Mouse (Mus musculus): ENCODE results near the gene Tex22.

DNA sequence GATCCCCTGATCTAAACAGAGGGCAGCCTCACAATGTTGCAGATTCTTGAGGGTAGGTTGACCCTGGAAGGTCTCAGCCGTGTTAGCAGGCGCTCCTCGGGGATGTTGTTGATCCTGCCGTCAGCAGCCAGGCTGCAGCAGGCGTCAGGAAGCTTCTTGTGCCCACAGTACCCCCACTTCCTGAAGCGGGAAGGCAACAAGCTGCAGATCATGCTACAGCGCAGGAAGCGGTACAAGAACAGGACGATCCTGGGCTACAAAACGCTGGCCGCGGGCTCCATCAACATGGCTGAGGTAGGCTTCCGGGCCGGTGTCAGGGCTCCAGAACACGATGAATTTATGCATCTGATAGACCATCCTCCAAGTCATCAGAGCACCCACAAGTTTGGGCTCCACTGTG, 27.4 kb upstream of the Tex22 start:
- TF ChIP-seq CTCF (IDR thresholded peaks at IDR 0.05; ENCODE audit: borderline replicate concordance, insufficient read depth, low read length) (no peak), POLR2A (IDR thresholded peaks at IDR 0.05; ENCODE audit: low read depth, low read length) (no peak)

Measured in embryonic fibroblast, embryonic 13.5 days (primary cell).